Mouse (Mus musculus): Measurements from ENCODE around the gene Kpna4.

- no peak for TF ChIP-seq POLR2A (IDR thresholded peaks at IDR 0.05; ENCODE audit: low read depth, low read length)
- TF ChIP-seq CTCF (IDR thresholded peaks at IDR 0.05; ENCODE audit: borderline replicate concordance, insufficient read depth, low read length): no peak
Observed at GRCm38 (mm10) chr3:69026133-69026783, 100.7 kb downstream of the Kpna4 start.

Measured in embryonic fibroblast, embryonic 13.5 days (primary cell).